Mouse (Mus musculus): ENCODE results near the gene Ago1.

The Ago1 gene

GRCm38 (mm10) chr4:126468285-126468901 lies at the start of gene Ago1:
Ago1 (minus strand) TSS chr4:126468583.
- peak; percentile 96 to 97 for DNase-seq (ENCODE audit: low spot score in 2 of 2)

- no peak for DNase-seq (ENCODE audit: low spot score in 2 of 2)
Observed at GRCm38 (mm10) chr4:126512308-126513066, 44.1 kb upstream of the Ago1 start.

- no peak for DNase-seq (ENCODE audit: low spot score in 2 of 2)
Observed at GRCm38 (mm10) chr4:126511013-126511412, 42.6 kb upstream of the Ago1 start.

GRCm38 (mm10) chr4:126509072-126509471 lies 40.7 kb upstream of the Ago1 start:
- no peak for DNase-seq (ENCODE audit: low spot score in 2 of 2)

- no peak for DNase-seq (ENCODE audit: low spot score in 2 of 2)
Observed at GRCm38 (mm10) chr4:126508110-126508899, 39.9 kb upstream of the Ago1 start.

- no peak for DNase-seq (ENCODE audit: low spot score in 2 of 2)
Observed at GRCm38 (mm10) chr4:126502977-126503309, 34.6 kb upstream of the Ago1 start.

- DNase-seq (ENCODE audit: low spot score in 2 of 2): no peak
Observed at GRCm38 (mm10) chr4:126502141-126502976, 34.0 kb upstream of the Ago1 start.

GRCm38 (mm10) chr4:126498601-126499000 lies 30.2 kb upstream of the Ago1 start:
- DNase-seq (ENCODE audit: low spot score in 2 of 2): no peak

GRCm38 (mm10) chr4:126496963-126497362 lies 28.6 kb upstream of the Ago1 start:
- DNase-seq (ENCODE audit: low spot score in 2 of 2): no peak

- no peak for DNase-seq (ENCODE audit: low spot score in 2 of 2)
Observed at GRCm38 (mm10) chr4:126495942-126496790, 27.8 kb upstream of the Ago1 start.

GRCm38 (mm10) chr4:126495453-126495852 lies 27.1 kb upstream of the Ago1 start:
- DNase-seq (ENCODE audit: low spot score in 2 of 2): no peak

- DNase-seq (ENCODE audit: low spot score in 2 of 2): no peak
Observed at GRCm38 (mm10) chr4:126493416-126493815, 25.0 kb upstream of the Ago1 start.

GRCm38 (mm10) chr4:126491977-126492376 lies 23.6 kb upstream of the Ago1 start:
- DNase-seq (ENCODE audit: low spot score in 2 of 2): no peak

- DNase-seq (ENCODE audit: low spot score in 2 of 2): no peak
Observed at GRCm38 (mm10) chr4:126490726-126491125, 22.3 kb upstream of the Ago1 start.

GRCm38 (mm10) chr4:126489811-126490210 lies 21.4 kb upstream of the Ago1 start:
- DNase-seq (ENCODE audit: low spot score in 2 of 2): no peak

GRCm38 (mm10) chr4:126486217-126486616 lies 17.8 kb upstream of the Ago1 start:
- no peak for DNase-seq (ENCODE audit: low spot score in 2 of 2)

GRCm38 (mm10) chr4:126485065-126485464 lies 16.7 kb upstream of the Ago1 start:
- no peak for DNase-seq (ENCODE audit: low spot score in 2 of 2)

GRCm38 (mm10) chr4:126483874-126484273 lies 15.5 kb upstream of the Ago1 start:
- no peak for DNase-seq (ENCODE audit: low spot score in 2 of 2)

- no peak for DNase-seq (ENCODE audit: low spot score in 2 of 2)
Observed at GRCm38 (mm10) chr4:126482951-126483350, 14.6 kb upstream of the Ago1 start.

- no peak for DNase-seq (ENCODE audit: low spot score in 2 of 2)
Observed at GRCm38 (mm10) chr4:126481461-126481860, 13.1 kb upstream of the Ago1 start.

GRCm38 (mm10) chr4:126480288-126480687 lies 11.9 kb upstream of the Ago1 start:
- DNase-seq (ENCODE audit: low spot score in 2 of 2): no peak

All from right cerebral cortex, postnatal 10 days (tissue).